Mouse (Mus musculus): ENCODE results near the gene AW822073. TPM values are rescaled to one million over a fixed set of nuclear protein-coding genes. Genes with fewer than 3 reads are reported as not detected.
"Not testable (repeated sequence)": the region's sequence is repeated elsewhere in the genome, so short reads cannot be mapped to it uniquely, and the experiment has no call there.

Gene AW822073
- polyA plus RNA-seq, 1 experiment from 2014 or later, result not detected

- WGBS, result 52% methylated on average over 1 of the region's 1 CpGs
- Histone ChIP-seq H3K9ac (ENCODE audit: low read depth, low read length) (no peak overlapping the region), H3K27me3 (replicated peaks; ENCODE audit: control insufficient read depth, insufficient read depth, low read length) (no peaks in the 10 kb centered on the region), H3K27ac (ENCODE audit: low read depth, low read length) (no peak overlapping the region), H3K4me3 (ENCODE audit: low read depth, low read length) (no peak overlapping the region), H3K36me3 (ENCODE audit: control insufficient read depth, insufficient read depth) (no peaks in the 10 kb centered on the region), H3K4me1 (replicated peaks; ENCODE audit: control insufficient read depth, insufficient read depth, low read length) (peaks cover under 1% of the 10 kb centered on the region; the same call in 1 of the 2 replicates), H3K9me3 (ENCODE audit: control insufficient read depth) (no peaks in the 10 kb centered on the region), H3K4me2 (replicated peaks; ENCODE audit: low read depth) (no peak overlapping the region)
- TF ChIP-seq CTCF (IDR thresholded peaks at IDR 0.05; ENCODE audit: low read depth), result peak; percentile 54
- ATAC-seq, result no peak
These were observed 24.8 kb upstream of the AW822073 start for GRCm38 (mm10) chr10:58249535-58249934.

- not testable (repeated sequence) for H3K27ac ChIP-seq (ENCODE audit: low read depth, low read length); H3K27me3 ChIP-seq (replicated peaks; ENCODE audit: control insufficient read depth, insufficient read depth, low read length); H3K36me3 ChIP-seq (ENCODE audit: control insufficient read depth, insufficient read depth); H3K9ac ChIP-seq (ENCODE audit: low read depth, low read length); H3K4me1 ChIP-seq (replicated peaks; ENCODE audit: control insufficient read depth, insufficient read depth, low read length); H3K4me2 ChIP-seq (replicated peaks; ENCODE audit: low read depth); H3K9me3 ChIP-seq (ENCODE audit: control insufficient read depth); H3K4me3 ChIP-seq (ENCODE audit: low read depth, low read length)
- ATAC-seq, result peak; percentile 83
- WGBS, result 85% methylated on average over 7 of the region's 8 CpGs
These were observed 14.4 kb upstream of the AW822073 start for GRCm38 (mm10) chr10:58238984-58239740.

- Histone ChIP-seq H3K36me3 (ENCODE audit: control insufficient read depth, insufficient read depth) (no peaks in the 10 kb centered on the region), H3K27ac (ENCODE audit: low read depth, low read length) (no peak within 1 kb of the TSS), H3K9me3 (ENCODE audit: control insufficient read depth) (peaks cover 18% of the 10 kb centered on the region), H3K27me3 (replicated peaks; ENCODE audit: control insufficient read depth, insufficient read depth, low read length) (no peaks in the 10 kb centered on the region), H3K4me3 (ENCODE audit: low read depth, low read length) (no peak within 1 kb of the TSS), H3K4me2 (replicated peaks; ENCODE audit: low read depth) (no peak within 1 kb of the TSS), H3K9ac (ENCODE audit: low read depth, low read length) (no peak within 1 kb of the TSS), H3K4me1 (replicated peaks; ENCODE audit: control insufficient read depth, insufficient read depth, low read length) (no peaks in the 10 kb centered on the region)
- ATAC-seq, result no peak
- TF ChIP-seq CTCF (IDR thresholded peaks at IDR 0.05; ENCODE audit: low read depth), result no peak
- 87% methylated on average over 10 of the region's 10 CpGs for WGBS
These were observed 11.9 kb upstream of the AW822073 start, which contains the start of gene Gm4981 for GRCm38 (mm10) chr10:58236613-58237012. Gene Gm4981, minus strand, starts transcription at chr10:58236701.

GRCm38 (mm10) chr10:58234985-58235384 lies 10.3 kb upstream of the AW822073 start:
- H3K9me3 ChIP-seq (ENCODE audit: control insufficient read depth), result peaks cover 19% of the 10 kb centered on the region
- not testable (repeated sequence) for H3K9ac ChIP-seq (ENCODE audit: low read depth, low read length); H3K27ac ChIP-seq (ENCODE audit: low read depth, low read length); H3K4me1 ChIP-seq (replicated peaks; ENCODE audit: control insufficient read depth, insufficient read depth, low read length); H3K36me3 ChIP-seq (ENCODE audit: control insufficient read depth, insufficient read depth); H3K4me3 ChIP-seq (ENCODE audit: low read depth, low read length); H3K27me3 ChIP-seq (replicated peaks; ENCODE audit: control insufficient read depth, insufficient read depth, low read length); H3K4me2 ChIP-seq (replicated peaks; ENCODE audit: low read depth); ATAC-seq
- WGBS, result 80% methylated on average over 4 of the region's 4 CpGs

GRCm38 (mm10) chr10:58233740-58234121 lies 9.0 kb upstream of the AW822073 start:
- H3K36me3 ChIP-seq (ENCODE audit: control insufficient read depth, insufficient read depth); H3K9ac ChIP-seq (ENCODE audit: low read depth, low read length); H3K27ac ChIP-seq (ENCODE audit: low read depth, low read length); H3K4me2 ChIP-seq (replicated peaks; ENCODE audit: low read depth); H3K4me3 ChIP-seq (ENCODE audit: low read depth, low read length); ATAC-seq; H3K27me3 ChIP-seq (replicated peaks; ENCODE audit: control insufficient read depth, insufficient read depth, low read length); H3K4me1 ChIP-seq (replicated peaks; ENCODE audit: control insufficient read depth, insufficient read depth, low read length): not testable (repeated sequence)
- H3K9me3 ChIP-seq (ENCODE audit: control insufficient read depth), result peaks cover 15% of the 10 kb centered on the region

- H3K27me3 ChIP-seq (replicated peaks; ENCODE audit: control insufficient read depth, insufficient read depth, low read length); H3K27ac ChIP-seq (ENCODE audit: low read depth, low read length); H3K4me2 ChIP-seq (replicated peaks; ENCODE audit: low read depth); H3K9ac ChIP-seq (ENCODE audit: low read depth, low read length); H3K36me3 ChIP-seq (ENCODE audit: control insufficient read depth, insufficient read depth); H3K4me1 ChIP-seq (replicated peaks; ENCODE audit: control insufficient read depth, insufficient read depth, low read length); H3K4me3 ChIP-seq (ENCODE audit: low read depth, low read length): not testable (repeated sequence)
- peaks cover 15% of the 10 kb centered on the region for H3K9me3 ChIP-seq (ENCODE audit: control insufficient read depth)
- 83% methylated on average over 9 of the region's 10 CpGs for WGBS
- peak; percentile 42 for ATAC-seq
These were observed 8.5 kb upstream of the AW822073 start for GRCm38 (mm10) chr10:58233054-58233739.

GRCm38 (mm10) chr10:58232641-58232969 lies 7.9 kb upstream of the AW822073 start, which contains the start of gene Duxf3:
Gene Duxf3, minus strand, starts transcription at chr10:58232675.
- not testable (repeated sequence) for H3K4me3 ChIP-seq (ENCODE audit: low read depth, low read length); H3K4me2 ChIP-seq (replicated peaks; ENCODE audit: low read depth); H3K9ac ChIP-seq (ENCODE audit: low read depth, low read length); H3K4me1 ChIP-seq (replicated peaks; ENCODE audit: control insufficient read depth, insufficient read depth, low read length); H3K27ac ChIP-seq (ENCODE audit: low read depth, low read length); H3K36me3 ChIP-seq (ENCODE audit: control insufficient read depth, insufficient read depth); H3K27me3 ChIP-seq (replicated peaks; ENCODE audit: control insufficient read depth, insufficient read depth, low read length)
- ATAC-seq, result peak; percentile 43
- H3K9me3 ChIP-seq (ENCODE audit: control insufficient read depth), result peaks cover 13% of the 10 kb centered on the region
- 72% methylated on average over 4 of the region's 8 CpGs for WGBS

GRCm38 (mm10) chr10:58231779-58232640 lies 7.3 kb upstream of the AW822073 start:
- ATAC-seq, result peak; percentile 67
- 87% methylated on average over 31 of the region's 35 CpGs for WGBS
- not testable (repeated sequence) for H3K27me3 ChIP-seq (replicated peaks; ENCODE audit: control insufficient read depth, insufficient read depth, low read length)

GRCm38 (mm10) chr10:58231088-58231487 lies 6.4 kb upstream of the AW822073 start:
- H3K4me2 ChIP-seq (replicated peaks; ENCODE audit: low read depth); H3K4me3 ChIP-seq (ENCODE audit: low read depth, low read length); H3K27me3 ChIP-seq (replicated peaks; ENCODE audit: control insufficient read depth, insufficient read depth, low read length); H3K36me3 ChIP-seq (ENCODE audit: control insufficient read depth, insufficient read depth); H3K9ac ChIP-seq (ENCODE audit: low read depth, low read length); H3K4me1 ChIP-seq (replicated peaks; ENCODE audit: control insufficient read depth, insufficient read depth, low read length); H3K27ac ChIP-seq (ENCODE audit: low read depth, low read length): not testable (repeated sequence)
- 83% methylated on average over 5 of the region's 7 CpGs for WGBS
- H3K9me3 ChIP-seq (ENCODE audit: control insufficient read depth), result peaks cover 11% of the 10 kb centered on the region
- ATAC-seq, result peak; percentile 29

More at GRCm38 (mm10) chr10:58231779-58232640, 7.3 kb upstream of the AW822073 start:
- H3K4me3 ChIP-seq (ENCODE audit: low read depth, low read length); H3K36me3 ChIP-seq (ENCODE audit: control insufficient read depth, insufficient read depth); H3K27ac ChIP-seq (ENCODE audit: low read depth, low read length); H3K4me1 ChIP-seq (replicated peaks; ENCODE audit: control insufficient read depth, insufficient read depth, low read length); H3K4me2 ChIP-seq (replicated peaks; ENCODE audit: low read depth); H3K9ac ChIP-seq (ENCODE audit: low read depth, low read length): not testable (repeated sequence)
- peaks cover 11% of the 10 kb centered on the region for H3K9me3 ChIP-seq (ENCODE audit: control insufficient read depth)

Data from intestine, postnatal 0 days (tissue).